Mouse (Mus musculus) midbrain, embryonic 11.5 days (tissue): ENCODE data around the gene B4galt1. TPM values are rescaled to one million over a fixed set of nuclear protein-coding genes. Genes with fewer than 3 reads are reported as not detected.
"Not testable (repeated sequence)": the region's sequence is repeated elsewhere in the genome, so short reads cannot be mapped to it uniquely, and the experiment has no call there.

Experiments
- ATAC-seq: fragments of 200-750 bp; cut with Nextera tagmentation; 2 replicates; pipeline ENCODE4 v1.8.0; 2017; ENCODE audit warnings: moderate TSS enrichment, moderate library complexity; ENCODE audit not compliant: low FRiP score
- DNase-seq: peaks from one replicate; pipeline ENCODE4 v3.0.0; 2015; ENCODE audit warnings: low spot score; ENCODE audit errors: missing footprints
- H3K27ac ChIP-seq: fragments of 300-500 bp; sonication (generic); 2 replicates; pipeline ENCODE4 v1.5.1; 2014; ENCODE audit warnings: low read depth, low read length
- H3K27me3 ChIP-seq: fragments of 300-500 bp; sonication (generic); 2 replicates; pipeline ENCODE4 v1.6.1; 2014; ENCODE audit warnings: mild to moderate bottlenecking, low read length, moderate library complexity, mixed read lengths; ENCODE audit not compliant: control insufficient read depth, insufficient read depth
- H3K36me3 ChIP-seq: fragments of 300-500 bp; sonication (generic); 2 replicates; pipeline ENCODE4 v1.6.1; 2014; ENCODE audit warnings: mild to moderate bottlenecking, low read length, moderate library complexity, mixed read lengths; ENCODE audit not compliant: control insufficient read depth, insufficient read depth
- H3K4me1 ChIP-seq: fragments of 300-500 bp; sonication (generic); 2 replicates; pipeline ENCODE4 v1.6.1; 2014; ENCODE audit warnings: low read length; ENCODE audit not compliant: control insufficient read depth, insufficient read depth
- H3K4me2 ChIP-seq: fragments of 300-500 bp; sonication (generic); 2 replicates; pipeline ENCODE4 v1.6.1; 2014; ENCODE audit warnings: mild to moderate bottlenecking, moderate library complexity
- H3K4me3 ChIP-seq: fragments of 300-500 bp; sonication (generic); 2 replicates; pipeline ENCODE4 v1.5.1; 2014; ENCODE audit warnings: low read depth, low read length
- H3K9ac ChIP-seq: fragments of 300-500 bp; sonication (generic); 2 replicates; pipeline ENCODE4 v1.6.1; 2014; ENCODE audit warnings: low read length
- H3K9me3 ChIP-seq: fragments of 300-500 bp; sonication (generic); 2 replicates; pipeline ENCODE4 v1.6.1; 2016; ENCODE audit warnings: low read length; ENCODE audit not compliant: control insufficient read depth
- WGBS: fragments of 180-500 bp; shearing (Covaris S2); extraction: QIAGEN DNeasy Blood & Tissue Kit; methylation state at CpG from one replicate; pipeline ENCODE4 v1.1.7; 2014; 5-methylcytosine and 5-hydroxymethylcytosine counted together
- polyA plus RNA-seq: library from polyadenylated mRNA; unstranded; fragments of >200 nt; fragmentation: Nextera tagmentation; extraction: Ambion mirVana; gene quantifications from 2 replicates; pipeline ENCODE4 v1.2.1, GENCODE M21; 2014

B4galt1 gene
- polyA plus RNA-seq, 1 experiment from 2014 or later: 13.8 TPM

GRCm38 (mm10) chr4:40807382-40807781 lies 46.4 kb downstream of the B4galt1 start:
- Histone ChIP-seq H3K36me3 (no peaks in the 10 kb centered on the region), H3K4me3 (no peak overlapping the region), H3K9me3 (no peaks in the 10 kb centered on the region), H3K27ac (no peak overlapping the region), H3K27me3 (no peaks in the 10 kb centered on the region), H3K4me1 (no peaks in the 10 kb centered on the region), H3K4me2 (no peak overlapping the region), H3K9ac (no peak overlapping the region)
- ATAC-seq (no peak), DNase-seq (no peak)
- WGBS: 91% methylated on average over 4 of the region's 4 CpGs

GRCm38 (mm10) chr4:40805401-40805800 lies 48.4 kb downstream of the B4galt1 start:
- WGBS: 79% methylated on average over 8 of the region's 8 CpGs
- H3K4me1 ChIP-seq: no peaks in the 10 kb centered on the region

GRCm38 (mm10) chr4:40802787-40803186 lies 51.0 kb downstream of the B4galt1 start:
- Histone ChIP-seq H3K9me3 (no peaks in the 10 kb centered on the region), H3K4me3 (no peak overlapping the region), H3K9ac (no peak overlapping the region), H3K36me3 (no peaks in the 10 kb centered on the region), H3K27ac (no peak overlapping the region), H3K27me3 (no peaks in the 10 kb centered on the region), H3K4me2 (no peak overlapping the region), H3K4me1 (no peaks in the 10 kb centered on the region)
- WGBS: 95% methylated on average over 3 of the region's 3 CpGs
- no peak for ATAC-seq
- no peak for DNase-seq

More at GRCm38 (mm10) chr4:40805401-40805800, 48.4 kb downstream of the B4galt1 start:
- no peak overlapping the region for H3K27ac ChIP-seq
- no peak overlapping the region for H3K4me3 ChIP-seq
- H3K36me3 ChIP-seq: no peaks in the 10 kb centered on the region
- H3K4me2 ChIP-seq: no peak overlapping the region
- no peaks in the 10 kb centered on the region for H3K9me3 ChIP-seq
- ATAC-seq: no peak
- H3K27me3 ChIP-seq: no peaks in the 10 kb centered on the region
- no peak overlapping the region for H3K9ac ChIP-seq
- DNase-seq: no peak

- 80% methylated on average over 4 of the region's 4 CpGs for WGBS
- Histone ChIP-seq H3K36me3 (no peaks in the 10 kb centered on the region), H3K4me1 (no peaks in the 10 kb centered on the region), H3K4me2 (no peak overlapping the region), H3K4me3 (no peak overlapping the region), H3K27ac (no peak overlapping the region), H3K9ac (no peak overlapping the region), H3K27me3 (no peaks in the 10 kb centered on the region), H3K9me3 (no peaks in the 10 kb centered on the region)
- no peak for ATAC-seq
- DNase-seq: no peak
Observed at GRCm38 (mm10) chr4:40801908-40802307, 51.9 kb downstream of the B4galt1 start.

- Histone ChIP-seq H3K9me3 (no peaks in the 10 kb centered on the region), H3K9ac (no peak overlapping the region), H3K4me1 (no peaks in the 10 kb centered on the region), H3K27me3 (no peaks in the 10 kb centered on the region), H3K27ac (no peak overlapping the region), H3K36me3 (no peaks in the 10 kb centered on the region), H3K4me3 (no peak overlapping the region), H3K4me2 (no peak overlapping the region)
- DNase-seq: no peak
- ATAC-seq: no peak
- WGBS: 79% methylated on average over 3 of the region's 3 CpGs
Observed at GRCm38 (mm10) chr4:40800873-40801272, 52.9 kb downstream of the B4galt1 start.

DNA sequence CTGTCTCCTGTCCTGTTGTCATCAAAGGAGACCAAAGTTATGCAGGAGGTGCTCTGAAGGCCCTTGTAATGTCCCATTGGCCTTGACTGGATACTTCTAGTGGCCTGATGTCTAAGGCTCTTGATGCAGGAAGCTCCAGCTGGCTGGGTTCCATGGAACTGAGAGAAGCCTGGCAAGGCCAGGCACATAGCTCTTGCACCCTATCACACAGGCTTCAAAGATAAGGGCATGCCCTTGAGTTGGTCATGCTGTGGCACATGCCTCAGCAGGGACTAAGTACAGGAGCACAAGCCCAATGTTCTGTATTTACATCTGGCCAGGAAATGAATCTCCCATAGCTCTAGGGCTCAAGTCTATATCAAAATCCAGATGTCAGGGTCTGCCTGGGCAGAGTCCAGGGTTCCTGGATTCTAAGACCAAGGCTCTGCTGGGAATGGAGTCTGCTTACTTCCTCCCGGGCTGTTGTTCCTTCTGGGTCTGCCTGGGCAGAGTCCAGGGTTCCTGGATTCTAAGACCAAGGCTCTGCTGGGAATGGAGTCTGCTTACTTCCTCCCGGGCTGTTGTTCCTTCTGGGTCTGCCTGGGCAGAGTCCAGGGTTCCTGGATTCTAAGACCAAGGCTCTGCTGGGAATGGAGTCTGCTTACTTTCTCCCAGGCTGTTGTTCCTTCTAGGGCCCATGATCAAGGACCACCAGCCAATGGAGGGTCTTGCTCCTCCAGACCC lies 54.8 kb downstream of the B4galt1 start:
- ATAC-seq, H3K4me2 ChIP-seq, H3K9me3 ChIP-seq, H3K4me1 ChIP-seq, H3K27me3 ChIP-seq, H3K36me3 ChIP-seq, H3K9ac ChIP-seq, H3K27ac ChIP-seq, H3K4me3 ChIP-seq, DNase-seq: not testable (repeated sequence)
- WGBS: 60% methylated on average over 1 of the region's 2 CpGs

GRCm38 (mm10) chr4:40795761-40796160 lies 58.0 kb downstream of the B4galt1 start:
- WGBS: 85% methylated on average over 3 of the region's 3 CpGs
- H3K4me2 ChIP-seq: no peak overlapping the region
- ATAC-seq: no peak
- H3K27me3 ChIP-seq: no peaks in the 10 kb centered on the region
- no peak overlapping the region for H3K9ac ChIP-seq
- no peak overlapping the region for H3K27ac ChIP-seq
- DNase-seq: no peak
- H3K9me3 ChIP-seq: no peaks in the 10 kb centered on the region
- no peak overlapping the region for H3K4me3 ChIP-seq
- no peaks in the 10 kb centered on the region for H3K36me3 ChIP-seq
- no peaks in the 10 kb centered on the region for H3K4me1 ChIP-seq

DNA sequence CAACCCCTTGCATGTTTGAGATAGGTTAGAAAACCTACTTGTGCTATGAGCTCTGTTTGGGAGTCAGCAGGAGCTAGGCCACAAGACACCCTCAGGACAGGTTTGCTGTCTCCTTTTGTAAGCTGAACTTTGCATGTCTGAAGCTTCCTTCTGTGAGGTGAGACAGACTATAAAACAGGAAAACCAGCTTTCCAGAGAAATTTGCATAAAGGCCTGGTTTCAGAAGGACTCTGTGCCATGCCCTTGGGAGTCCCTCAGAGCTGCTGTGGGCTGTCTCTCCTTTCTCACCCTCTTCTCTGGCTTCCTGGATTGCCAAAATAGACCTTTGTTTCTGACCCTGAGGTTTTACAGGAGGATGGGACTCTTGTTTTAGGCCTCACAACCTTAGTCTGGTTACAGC lies 59.5 kb downstream of the B4galt1 start:
- no peaks in the 10 kb centered on the region for H3K4me1 ChIP-seq

DNA sequence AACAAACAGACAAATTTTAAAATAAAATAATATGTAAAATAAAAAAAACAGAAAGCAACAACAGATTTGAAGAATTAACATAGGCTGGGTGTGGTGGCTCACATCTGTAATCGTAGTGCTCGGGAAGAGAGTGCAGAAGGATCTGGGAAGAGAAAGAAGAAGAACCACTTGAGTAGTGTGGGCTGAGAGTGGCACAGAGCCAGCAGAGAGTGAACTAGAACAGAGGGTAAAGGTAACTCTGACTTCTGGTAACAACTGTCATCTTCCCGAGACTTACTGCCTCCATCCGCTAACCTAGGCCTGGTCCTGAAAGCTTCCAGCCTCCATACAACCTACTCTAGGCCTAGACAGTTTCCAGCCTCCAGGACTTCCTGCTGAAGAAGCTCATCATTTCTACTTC lies 62.6 kb downstream of the B4galt1 start:
- no peaks in the 10 kb centered on the region for H3K4me1 ChIP-seq
- H3K4me3 ChIP-seq: no peak overlapping the region
- no peak overlapping the region for H3K9ac ChIP-seq
- H3K27me3 ChIP-seq: no peaks in the 10 kb centered on the region
- no peaks in the 10 kb centered on the region for H3K36me3 ChIP-seq
- DNase-seq (no peak), ATAC-seq (no peak)
- no peak overlapping the region for H3K27ac ChIP-seq
- WGBS: 93% methylated on average over 4 of the region's 4 CpGs
- no peak overlapping the region for H3K4me2 ChIP-seq
- H3K9me3 ChIP-seq: no peaks in the 10 kb centered on the region

More for the DNA sequence above, 59.5 kb downstream of the B4galt1 start:
- DNase-seq: no peak
- H3K9me3 ChIP-seq: no peaks in the 10 kb centered on the region
- no peak overlapping the region for H3K4me2 ChIP-seq
- no peaks in the 10 kb centered on the region for H3K27me3 ChIP-seq
- no peak overlapping the region for H3K27ac ChIP-seq
- no peak for ATAC-seq
- H3K36me3 ChIP-seq: no peaks in the 10 kb centered on the region
- H3K4me3 ChIP-seq: no peak overlapping the region
- no peak overlapping the region for H3K9ac ChIP-seq
